Mouse (Mus musculus) mesoderm, embryonic 11.5 days (tissue): ENCODE data around the gene Pik3r1.

Source experiments
- DNase-seq: peaks from one replicate; pipeline ENCODE4 v3.0.0-alpha.2; 2012; ENCODE audit warnings: low read depth, low spot score

The Pik3r1 gene

GRCm38 (mm10) chr13:101738769-101739168 is 29.2 kb downstream of the Pik3r1 start:
- DNase-seq: no peak

- DNase-seq: no peak
Observed at GRCm38 (mm10) chr13:101736521-101737387, 31.3 kb downstream of the Pik3r1 start.

- DNase-seq: no peak
Observed at GRCm38 (mm10) chr13:101735364-101736120, 32.5 kb downstream of the Pik3r1 start.

- no peak for DNase-seq
Observed at GRCm38 (mm10) chr13:101734227-101734626, 33.8 kb downstream of the Pik3r1 start.

- DNase-seq: no peak
Observed at GRCm38 (mm10) chr13:101732675-101733074, 35.3 kb downstream of the Pik3r1 start.

- DNase-seq: no peak
Observed at GRCm38 (mm10) chr13:101731777-101732176, 36.2 kb downstream of the Pik3r1 start.

- DNase-seq: no peak
Observed at GRCm38 (mm10) chr13:101730351-101730750, 37.7 kb downstream of the Pik3r1 start.

GRCm38 (mm10) chr13:101729248-101730055 is 38.6 kb downstream of the Pik3r1 start:
- no peak for DNase-seq

GRCm38 (mm10) chr13:101728816-101729215 is 39.2 kb downstream of the Pik3r1 start:
- DNase-seq: no peak

GRCm38 (mm10) chr13:101728300-101728699 is 39.7 kb downstream of the Pik3r1 start:
- DNase-seq: no peak

GRCm38 (mm10) chr13:101727837-101728236 is 40.2 kb downstream of the Pik3r1 start:
- DNase-seq: no peak

- DNase-seq: no peak
Observed at GRCm38 (mm10) chr13:101726922-101727321, 41.1 kb downstream of the Pik3r1 start.

GRCm38 (mm10) chr13:101721901-101722595 is 46.0 kb downstream of the Pik3r1 start:
- no peak for DNase-seq

GRCm38 (mm10) chr13:101721154-101721553 is 46.9 kb downstream of the Pik3r1 start:
- no peak for DNase-seq

- DNase-seq: peak; percentile 89
Observed at GRCm38 (mm10) chr13:101719312-101719870, 48.6 kb downstream of the Pik3r1 start.

- DNase-seq: no peak
Observed at GRCm38 (mm10) chr13:101718744-101719143, 49.3 kb downstream of the Pik3r1 start.

- no peak for DNase-seq
Observed at GRCm38 (mm10) chr13:101717836-101718235, 50.2 kb downstream of the Pik3r1 start.

GRCm38 (mm10) chr13:101713429-101714088 is 54.5 kb downstream of the Pik3r1 start:
- DNase-seq: no peak

- no peak for DNase-seq
Observed at GRCm38 (mm10) chr13:101712720-101713428, 55.1 kb downstream of the Pik3r1 start.

GRCm38 (mm10) chr13:101712099-101712498 is 55.9 kb downstream of the Pik3r1 start:
- DNase-seq: no peak
